Mouse (Mus musculus): ENCODE results near the gene Lhx8.

Lhx8 gene

GRCm38 (mm10) chr3:154330181-154331002 lies at the start of gene Lhx8:
Gene Lhx8 (minus strand): TSS chr3:154330659.
- DNase-seq, result no peak

GRCm38 (mm10) chr3:154373536-154373935 lies 43.1 kb upstream of the Lhx8 start:
- DNase-seq, result peak; percentile 3

GRCm38 (mm10) chr3:154372688-154373087 lies 42.2 kb upstream of the Lhx8 start:
- DNase-seq, result no peak

GRCm38 (mm10) chr3:154367327-154367726 lies 36.9 kb upstream of the Lhx8 start:
- DNase-seq, result no peak

- no peak for DNase-seq
Measured at GRCm38 (mm10) chr3:154364604-154365209, 34.2 kb upstream of the Lhx8 start.

- no peak for DNase-seq
Measured at GRCm38 (mm10) chr3:154363507-154363906, 33.0 kb upstream of the Lhx8 start.

- DNase-seq, result no peak
Measured at GRCm38 (mm10) chr3:154359231-154359630, 28.8 kb upstream of the Lhx8 start.

- DNase-seq, result no peak
Measured at GRCm38 (mm10) chr3:154340294-154340914, 9.9 kb upstream of the Lhx8 start.

- DNase-seq, result no peak
Measured at GRCm38 (mm10) chr3:154339649-154340260, 9.3 kb upstream of the Lhx8 start.

GRCm38 (mm10) chr3:154334806-154335205 lies 4.3 kb upstream of the Lhx8 start:
- no peak for DNase-seq

GRCm38 (mm10) chr3:154333401-154333999 lies 3.0 kb upstream of the Lhx8 start:
- no peak for DNase-seq

- DNase-seq, result no peak
Measured at GRCm38 (mm10) chr3:154332941-154333340, 2.5 kb upstream of the Lhx8 start.

GRCm38 (mm10) chr3:154332213-154332530 lies 1.7 kb upstream of the Lhx8 start:
- DNase-seq, result no peak

- no peak for DNase-seq
Measured at GRCm38 (mm10) chr3:154331506-154332212, 1.2 kb upstream of the Lhx8 start.

GRCm38 (mm10) chr3:154331003-154331340 lies 513 bp upstream of the Lhx8 start:
- DNase-seq, result no peak

GRCm38 (mm10) chr3:154329323-154330180 lies 907 bp downstream of the Lhx8 start:
- no peak for DNase-seq

GRCm38 (mm10) chr3:154328721-154329322 lies 1.6 kb downstream of the Lhx8 start:
- DNase-seq, result no peak

GRCm38 (mm10) chr3:154327883-154328720 lies 2.4 kb downstream of the Lhx8 start:
- no peak for DNase-seq

- DNase-seq, result no peak
Measured at GRCm38 (mm10) chr3:154327110-154327882, 3.2 kb downstream of the Lhx8 start.
